Mouse (Mus musculus) bone marrow, adult 2 months (tissue): ENCODE data around the gene Epb41. TPM values are rescaled to one million over a fixed set of nuclear protein-coding genes. Genes with fewer than 3 reads are reported as not detected.

ENCODE experiments used
- H3K27ac ChIP-seq: fragments of 200-500 bp; 2 replicates; pipeline ENCODE4 v1.5.1; 2012; ENCODE audit warnings: low read depth, mild to moderate bottlenecking, control low read depth, inconsistent platforms, low read length; ENCODE audit not compliant: control insufficient read depth, poor library complexity, insufficient read depth
- H3K4me1 ChIP-seq: fragments of 200-500 bp; 2 replicates; pipeline ENCODE4 v1.6.1; 2011; ENCODE audit warnings: low read length; ENCODE audit not compliant: control insufficient read depth, insufficient read depth
- H3K4me3 ChIP-seq: fragments of 200-500 bp; replicated peaks from 2 replicates; pipeline ENCODE3; 2011; ENCODE audit warnings: mild to moderate bottlenecking, low read depth, low read length, control low read depth; ENCODE audit not compliant: control insufficient read depth
- CTCF ChIP-seq: fragments of 200-500 bp; IDR thresholded peaks from 2 replicates; pipeline ENCODE4 v1.5.1; 2011; ENCODE audit warnings: low read length, control low read depth; ENCODE audit not compliant: control insufficient read depth, insufficient read depth
- POLR2A ChIP-seq: fragments of 200-500 bp; IDR thresholded peaks from 2 replicates; pipeline ENCODE4 v1.6.1; 2011; ENCODE audit warnings: low read depth, mild to moderate bottlenecking, control low read depth, low read length, borderline replicate concordance; ENCODE audit not compliant: control insufficient read depth
- WGBS: fragments of 180-500 bp; shearing (Covaris S2); methylation state at CpG from one replicate; pipeline ENCODE4 v1.1.7; 2018; 5-methylcytosine and 5-hydroxymethylcytosine counted together
- polyA plus RNA-seq: library from polyadenylated mRNA; stranded (reverse); fragments of >200 nt; gene quantifications from 2 replicates; pipeline ENCODE4 v1.2.4, GENCODE M21; 2011; ENCODE audit warnings: low replicate concordance; ENCODE audit not compliant: missing spikeins, insufficient read depth, insufficient read length

Epb41 gene
- polyA plus RNA-seq, 1 experiment = 298 TPM

DNA sequence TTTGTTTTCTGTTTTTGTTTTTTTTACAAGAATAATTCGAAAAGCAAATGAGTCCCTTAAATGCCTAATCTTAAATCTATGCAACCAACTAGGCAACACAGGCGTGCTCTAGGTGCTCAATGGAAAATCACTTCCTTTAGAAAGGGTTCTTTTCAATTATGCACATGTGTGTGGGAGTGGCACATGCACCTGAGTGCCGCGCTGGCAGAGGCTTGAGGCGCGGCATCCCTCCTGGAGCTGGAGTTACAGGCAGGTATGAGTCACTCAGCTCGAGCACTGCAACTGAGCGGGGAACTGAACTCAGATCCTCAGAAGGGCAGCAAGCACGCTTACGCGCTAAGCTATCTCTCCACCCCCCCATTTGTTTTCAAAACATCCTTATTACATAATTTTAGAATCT lies 127.3 kb downstream of the Epb41 start:
- H3K27ac ChIP-seq = no peak overlapping the region
- 93% methylated on average over 11 of the region's 11 CpGs for WGBS

DNA sequence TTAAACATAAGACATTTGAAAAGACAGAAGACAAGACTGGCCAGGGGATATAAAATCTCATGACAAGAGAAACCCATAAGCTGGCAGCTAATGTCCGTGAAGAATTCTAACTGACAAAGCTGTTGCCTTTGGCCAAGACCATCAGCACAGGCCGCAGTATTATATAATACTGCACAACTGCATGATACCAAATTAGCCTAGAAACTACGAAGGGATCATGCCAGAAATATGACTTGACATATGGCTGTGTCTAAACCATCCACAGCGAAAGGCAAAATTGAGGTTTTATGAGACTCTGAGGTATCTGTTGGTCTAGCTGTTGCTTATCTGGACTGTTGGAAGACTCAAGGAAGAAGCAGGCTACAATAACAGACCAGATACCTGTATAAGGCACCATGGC lies 134.3 kb downstream of the Epb41 start:
- no peak for TF ChIP-seq POLR2A
- TF ChIP-seq CTCF = no peak
- H3K4me1 ChIP-seq = no peaks in the 10 kb centered on the region
- 95% methylated on average over 4 of the region's 4 CpGs for WGBS

More for the DNA sequence above, 127.3 kb downstream of the Epb41 start:
- Histone ChIP-seq H3K4me1 (no peaks in the 10 kb centered on the region), H3K4me3 (no peak overlapping the region)
- TF ChIP-seq POLR2A (no peak), CTCF (no peak)

DNA sequence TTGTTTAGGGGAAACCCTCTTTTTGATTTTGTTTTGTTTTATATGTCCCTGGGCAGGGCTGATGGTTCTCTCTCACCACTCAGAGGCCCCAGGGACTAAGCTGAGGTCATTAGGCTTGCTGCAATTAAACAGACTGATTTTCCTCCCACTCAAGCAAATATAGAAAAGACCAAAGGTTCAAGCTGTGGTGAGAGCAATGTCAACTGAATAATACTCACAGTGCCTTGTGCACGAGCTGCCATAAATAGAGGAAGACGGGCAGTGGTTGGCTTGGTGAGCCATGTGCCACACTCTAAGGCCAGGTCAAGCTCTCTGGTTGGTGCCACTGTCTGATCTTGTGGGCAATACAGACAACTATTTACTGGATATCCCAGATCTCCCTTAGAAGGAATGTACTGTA lies 135.7 kb downstream of the Epb41 start:
- no peak overlapping the region for H3K27ac ChIP-seq
- no peak overlapping the region for H3K4me3 ChIP-seq
- TF ChIP-seq CTCF = no peak
- TF ChIP-seq POLR2A = no peak
- WGBS = 89% methylated on average over 2 of the region's 2 CpGs
- H3K4me1 ChIP-seq = no peaks in the 10 kb centered on the region

More for the DNA sequence above, 134.3 kb downstream of the Epb41 start:
- no peak overlapping the region for H3K27ac ChIP-seq
- no peak overlapping the region for H3K4me3 ChIP-seq

DNA sequence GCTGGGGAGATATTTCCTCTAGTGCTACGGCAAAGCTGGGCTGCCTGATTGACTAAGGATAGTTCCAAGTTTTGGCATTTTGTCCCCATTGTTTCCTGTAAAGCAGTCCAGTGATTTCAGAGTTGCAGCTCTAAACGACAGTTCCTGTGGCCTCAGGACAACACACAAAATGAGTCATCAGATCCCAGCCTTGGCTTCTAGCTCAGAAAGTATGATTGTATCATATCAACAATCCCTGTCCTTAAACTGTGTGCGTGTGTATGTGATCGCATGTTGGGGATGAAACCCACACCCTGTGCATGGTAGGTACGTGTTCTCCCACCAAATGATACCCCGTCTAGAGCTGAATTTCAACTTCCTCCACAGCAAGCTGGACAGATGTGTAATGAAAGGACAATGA lies 146.0 kb downstream of the Epb41 start:
- Histone ChIP-seq H3K27ac (no peak overlapping the region), H3K4me1 (no peaks in the 10 kb centered on the region), H3K4me3 (no peak overlapping the region)
- 86% methylated on average over 6 of the region's 6 CpGs for WGBS
- TF ChIP-seq POLR2A = no peak
- no peak for TF ChIP-seq CTCF

DNA sequence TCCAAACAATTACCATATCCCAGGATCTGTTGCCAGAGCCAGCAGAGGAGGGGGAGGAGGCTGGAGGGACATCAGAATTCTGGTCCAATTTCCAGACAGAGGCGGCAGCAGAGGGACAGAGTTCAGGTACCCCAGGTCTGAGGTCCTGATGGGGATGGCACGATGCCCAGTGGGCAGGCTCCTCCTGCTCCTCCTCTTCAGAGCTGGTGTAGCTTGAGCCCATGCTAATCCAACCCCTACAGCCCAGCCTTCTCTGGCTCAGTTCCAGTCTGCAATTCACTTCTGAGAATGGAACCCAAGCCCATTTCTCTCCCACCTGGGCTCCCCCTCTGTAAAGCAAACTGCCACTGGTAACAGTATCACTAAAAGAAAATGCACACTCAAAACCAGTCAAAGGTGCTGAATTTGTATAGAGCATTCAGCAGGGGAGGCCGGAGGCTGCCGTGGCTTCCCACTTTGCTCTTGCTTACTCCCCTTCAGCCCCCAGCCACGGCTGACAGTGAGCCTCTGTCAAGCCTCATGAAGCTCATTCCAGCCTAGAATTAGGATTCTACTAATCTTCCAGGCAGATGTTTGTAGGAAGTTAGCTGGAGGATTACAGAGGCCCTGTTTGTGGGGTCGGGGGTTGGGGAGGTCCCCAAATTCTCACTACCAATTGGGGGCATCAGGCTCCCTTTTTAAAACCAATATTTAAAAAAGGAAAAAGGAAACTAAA lies 150.9 kb downstream of the Epb41 start:
- no peaks in the 10 kb centered on the region for H3K4me1 ChIP-seq
- H3K4me3 ChIP-seq = no peak overlapping the region
- TF ChIP-seq POLR2A (no peak), CTCF (no peak)
- 85% methylated on average over 6 of the region's 6 CpGs for WGBS
- no peak overlapping the region for H3K27ac ChIP-seq

DNA sequence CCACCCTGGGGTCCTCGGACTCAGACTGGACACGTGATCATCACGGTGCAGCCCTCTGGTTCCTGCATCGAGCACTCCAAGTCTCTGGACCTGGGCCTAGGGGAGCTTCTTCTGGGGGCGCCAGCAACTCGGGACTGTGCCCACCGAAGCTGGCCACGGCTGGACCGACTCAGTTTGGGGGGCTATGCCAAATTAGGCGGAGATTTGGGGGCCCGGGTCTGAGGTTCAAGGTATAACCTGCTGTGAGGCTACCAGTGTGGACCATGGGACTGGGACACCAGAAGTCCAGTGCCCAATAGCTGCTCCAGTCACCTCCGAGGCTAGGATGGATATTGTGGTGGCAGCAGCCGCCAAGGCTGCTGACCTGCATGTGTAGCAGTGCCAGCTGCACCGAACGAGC lies 152.7 kb downstream of the Epb41 start:
- H3K4me1 ChIP-seq = no peaks in the 10 kb centered on the region
- no peak overlapping the region for H3K27ac ChIP-seq
- no peak for TF ChIP-seq CTCF
- TF ChIP-seq POLR2A = no peak
- 77% methylated on average over 15 of the region's 15 CpGs for WGBS
- no peak overlapping the region for H3K4me3 ChIP-seq

DNA sequence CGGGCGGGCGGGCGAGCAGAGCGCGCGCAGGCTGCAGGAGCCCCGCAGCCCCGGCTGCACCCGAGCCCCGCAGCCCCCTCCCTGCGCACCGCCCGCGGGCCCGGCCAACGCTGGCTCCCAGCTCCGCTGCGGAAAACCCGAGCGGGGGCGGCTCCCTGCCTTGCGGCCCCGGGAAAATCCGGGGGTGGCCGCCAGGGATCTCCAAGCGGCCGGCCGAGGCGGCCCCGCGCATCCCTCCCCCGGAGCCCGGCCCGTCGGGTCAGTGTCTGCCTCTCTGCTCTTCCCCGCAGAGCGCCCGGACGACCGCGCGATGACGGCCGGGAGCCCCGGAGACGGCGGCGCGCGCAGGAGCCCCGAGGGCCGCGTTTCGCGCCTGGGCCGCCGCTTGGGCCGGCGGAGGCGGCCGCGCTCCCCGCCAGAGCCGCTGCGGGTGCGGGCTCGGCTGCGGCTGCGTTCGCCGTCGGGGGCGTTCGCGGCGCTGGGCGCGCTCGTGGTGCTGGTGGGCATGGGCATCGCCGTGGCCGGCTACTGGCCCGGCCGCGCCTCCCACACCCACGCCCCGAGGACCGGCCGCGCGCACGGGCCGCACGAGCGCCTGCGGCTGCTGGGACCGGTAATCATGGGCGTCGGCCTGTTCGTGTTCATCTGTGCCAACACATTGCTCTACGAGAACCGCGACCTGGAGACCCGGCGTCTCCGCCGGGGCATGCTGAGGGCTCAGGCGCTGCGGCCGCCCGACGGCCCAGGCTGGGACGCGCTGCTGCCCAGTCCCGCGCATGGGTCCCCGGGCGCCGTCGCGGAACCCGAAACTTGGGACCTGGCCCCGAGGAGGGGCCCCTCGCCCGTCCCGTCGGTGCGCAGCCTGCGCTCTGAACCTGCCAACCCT lies 153.4 kb downstream of the Epb41 start, which contains the start of gene Tmem200b:
Gene Tmem200b (plus strand): TSS at position 311 of the 886 bp plus-strand sequence.
- Histone ChIP-seq H3K4me1 (no peaks in the 10 kb centered on the region), H3K4me3 (no peak within 1 kb of the TSS), H3K27ac (no peak within 1 kb of the TSS; the same call in 1 of the 2 replicates)
- TF ChIP-seq CTCF (no peak), POLR2A (no peak)
- WGBS = 3% methylated on average over 129 of the region's 130 CpGs

DNA sequence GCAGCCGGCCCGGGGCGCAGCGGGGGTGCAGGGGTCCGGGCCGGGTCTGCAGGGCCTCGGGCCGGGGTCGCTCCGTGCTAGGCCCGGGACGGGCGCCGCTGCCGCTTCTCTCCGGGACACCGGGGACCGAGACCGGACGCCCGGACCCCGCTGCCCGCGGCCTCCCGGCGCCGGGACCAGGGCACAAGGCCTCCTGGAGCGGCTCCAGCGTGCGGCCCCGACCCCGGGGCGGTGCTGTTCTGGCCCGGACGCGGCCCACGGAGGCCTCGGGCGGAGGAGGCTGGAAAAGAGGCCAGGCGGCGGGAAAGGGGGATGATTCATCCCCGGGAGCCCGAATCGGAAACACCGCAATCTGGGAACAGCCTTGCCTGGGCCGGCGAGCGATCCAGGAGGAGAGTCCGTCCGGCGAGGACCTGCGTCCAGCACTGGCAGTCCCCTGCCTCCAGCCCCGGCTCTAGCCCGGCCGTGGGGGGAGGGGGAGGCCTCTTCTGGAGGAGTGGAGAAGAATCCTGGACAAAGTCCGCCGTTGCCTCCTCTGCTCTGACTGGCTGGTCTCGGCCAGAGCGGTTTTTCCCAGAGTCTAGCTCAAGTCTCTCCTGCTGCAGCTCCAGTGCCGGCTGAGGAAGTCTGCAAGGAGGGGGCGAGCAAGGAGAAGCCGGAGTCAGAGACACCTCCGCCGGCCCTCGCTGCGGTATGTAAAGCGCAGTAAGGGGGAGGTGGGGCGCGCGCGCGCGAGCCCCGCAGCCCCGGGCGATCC lies 154.3 kb downstream of the Epb41 start:
- TF ChIP-seq CTCF = no peak
- no peak for TF ChIP-seq POLR2A
- Histone ChIP-seq H3K4me1 (no peaks in the 10 kb centered on the region), H3K4me3 (no peak overlapping the region), H3K27ac (no peak overlapping the region; the same call in 1 of the 2 replicates)
- WGBS = 4% methylated on average over 76 of the region's 76 CpGs
